Mouse (Mus musculus) layer of hippocampus, adult 6 months (tissue): ENCODE data around the gene Dhx34. TPM values are rescaled to one million over a fixed set of nuclear protein-coding genes. Genes with fewer than 3 reads are reported as not detected.

Experiments used
- long read RNA-seq, 2 experiments: library from polyadenylated mRNA; unstranded; transcript quantifications; one replicate each; pipeline ENCODE4 v2.0.0; 2019 to 2020
- polyA plus RNA-seq: library from polyadenylated mRNA; unstranded; fragments of <200 nt; fragmentation: Nextera tagmentation; gene quantifications from 2 replicates; pipeline ENCODE4 v1.2.3, GENCODE M21; 2021

Gene Dhx34
- 4.8 and 5.4 TPM in 2 replicates for polyA plus RNA-seq
- long read RNA-seq, experiment 1, partial matches to known transcripts = 5 of 9 reads
- long read RNA-seq, experiment 1, other reads (novel, unspliced or antisense) = 3 of 9 reads
- long read RNA-seq, experiment 2, transcript Dhx34-207 (17 exons, 3,801 nt) = major isoform, 27 of 49 reads
- long read RNA-seq, experiment 2, partial matches to known transcripts = 15 of 49 reads
- long read RNA-seq, experiment 2, other reads (novel, unspliced or antisense) = 7 of 49 reads

DNA sequence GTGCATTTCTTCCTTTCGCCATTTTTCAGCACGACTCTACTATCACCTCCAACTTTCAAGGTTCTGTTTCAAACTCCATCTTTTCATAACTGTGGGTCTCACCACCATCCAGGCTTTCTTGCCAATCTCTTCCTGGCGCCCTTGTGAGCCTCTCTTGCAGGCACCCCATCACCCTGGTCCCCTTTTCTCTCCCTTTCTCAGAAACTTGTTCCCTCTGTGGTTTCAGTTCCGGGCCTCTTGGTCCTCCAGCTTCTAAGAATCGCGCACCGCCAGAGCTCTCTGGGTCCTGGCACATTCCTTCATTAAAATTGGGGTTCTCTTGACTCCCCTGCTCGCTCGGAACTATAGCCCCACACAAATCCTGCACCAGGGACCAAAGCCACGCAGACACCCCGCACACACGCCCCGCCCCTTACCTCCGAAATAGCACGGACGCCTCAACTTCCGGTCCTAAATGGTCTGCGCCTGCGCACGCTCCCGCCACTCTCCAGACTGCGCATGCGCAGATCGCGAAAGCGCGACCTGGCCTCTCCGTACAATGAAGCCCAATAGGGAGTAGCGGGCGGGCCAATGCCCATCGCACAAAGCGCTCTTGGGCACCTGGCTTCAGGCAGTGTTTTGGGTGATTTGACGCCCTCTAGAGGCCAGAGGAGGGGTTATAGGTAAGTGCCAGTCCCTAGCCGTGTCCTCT lies at the start of gene Dhx34:
Gene Dhx34, minus strand, starts transcription at position 456 of the 691 bp plus-strand sequence.

GRCm38 (mm10) chr7:16259110-16259590 lies 37.3 kb upstream of the Dhx34 start, which contains the start of gene C5ar1:
TSS of gene C5ar1 (minus strand) at chr7:16259540.

DNA sequence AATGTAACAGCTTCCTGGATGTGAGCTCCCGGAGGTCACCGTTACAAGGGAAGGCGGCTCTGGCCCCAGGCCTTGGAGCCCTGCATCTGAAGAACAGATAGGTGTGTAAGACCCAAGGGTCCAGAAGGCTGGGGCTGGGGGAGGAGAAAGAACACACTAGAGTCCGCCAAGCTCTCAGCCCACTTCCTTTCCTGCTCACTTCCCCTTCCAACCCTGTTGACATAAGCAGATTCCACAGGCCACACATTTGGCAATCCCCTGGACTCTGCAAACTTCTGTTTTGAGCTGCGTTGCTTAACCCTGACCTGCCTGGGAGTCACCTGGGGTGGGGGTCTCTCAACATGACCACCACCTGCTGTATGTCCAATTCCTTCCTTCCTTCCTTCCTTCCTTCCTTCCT lies 22.2 kb upstream of the Dhx34 start, which contains the start of gene C5ar2:
Gene C5ar2, minus strand, starts transcription at position 88 of the 400 bp plus-strand sequence.

DNA sequence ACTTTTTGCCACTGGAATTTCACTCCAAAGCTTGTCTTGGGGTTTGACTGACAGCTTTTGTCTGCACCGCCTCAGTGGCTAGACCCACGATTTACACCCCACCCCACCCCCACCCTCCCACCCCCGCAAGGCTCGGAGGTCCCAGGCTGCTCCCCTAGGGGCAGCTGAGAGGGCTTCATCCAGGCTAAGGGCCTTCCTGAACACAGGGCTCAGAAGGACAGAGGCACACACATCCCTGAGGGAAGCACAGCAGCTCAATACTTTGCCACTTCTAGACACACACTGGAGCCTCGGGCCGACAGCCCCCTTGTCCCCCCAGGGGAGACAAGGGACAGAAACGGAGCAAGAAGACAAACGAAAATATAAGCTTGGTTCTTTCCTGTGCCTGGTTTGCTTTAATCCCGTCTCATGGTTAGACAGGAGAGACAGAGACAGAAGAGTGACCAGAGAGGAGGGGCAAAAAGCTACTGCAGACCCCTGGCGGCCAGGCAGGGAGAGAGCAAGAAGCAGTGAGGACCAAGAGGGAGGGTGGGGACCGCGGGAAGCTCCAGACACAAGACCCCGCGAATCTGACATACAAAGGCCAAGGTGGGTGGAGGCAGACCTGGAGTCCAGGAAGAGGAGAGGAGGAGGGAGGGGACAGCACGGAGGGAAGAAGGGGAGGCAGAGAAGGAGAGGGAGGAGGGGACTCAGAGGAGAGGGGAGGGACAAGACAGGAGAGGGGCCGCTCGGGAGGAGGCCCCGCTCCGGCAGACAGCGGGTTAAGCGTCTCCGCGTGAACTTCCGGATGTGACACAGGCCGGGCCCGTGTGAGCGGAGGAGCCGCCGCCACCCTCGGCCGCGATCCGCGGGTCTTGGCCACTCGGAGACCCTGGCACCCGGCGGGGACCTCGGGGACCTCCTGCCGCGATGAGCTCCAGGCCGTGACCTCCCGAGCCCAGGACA lies 47.0 kb downstream of the Dhx34 start, which contains the start of gene Meis3:
Gene Meis3, plus strand, starts transcription at position 494 of the 945 bp plus-strand sequence.

Other genes with a start within 250 kb of the Dhx34 start
- gene Bicra, start 174.1 kb downstream of the Dhx34 start, polyA plus RNA-seq = 5.3 and 6.6 TPM in 2 replicates
- 0.05 and 0.08 TPM in 2 replicates for gene Zfp541, start 160.2 kb downstream of the Dhx34 start, polyA plus RNA-seq
- 362 and 371 TPM in 2 replicates for gene Napa, start 123.6 kb downstream of the Dhx34 start, polyA plus RNA-seq
- 21.4 and 21.8 TPM in 2 replicates for gene Kptn, start 102.1 kb downstream of the Dhx34 start, polyA plus RNA-seq
- gene Slc8a2, start 92.2 kb downstream of the Dhx34 start, polyA plus RNA-seq = 26.5 and 27.3 TPM in 2 replicates
- gene Meis3, start 46.9 kb downstream of the Dhx34 start, polyA plus RNA-seq = 25.3 and 29.2 TPM in 2 replicates
- 0.65 and 0.70 TPM in 2 replicates for gene C5ar2, start 22.1 kb upstream of the Dhx34 start, polyA plus RNA-seq
- 1.2 and 1.5 TPM in 2 replicates for gene C5ar1, start 37.5 kb upstream of the Dhx34 start, polyA plus RNA-seq
- 31.3 and 36.8 TPM in 2 replicates for gene Inafm1, start 51.6 kb upstream of the Dhx34 start, polyA plus RNA-seq
- 4.6 and 6.0 TPM in 2 replicates for gene Ccdc9, start 64.8 kb upstream of the Dhx34 start, polyA plus RNA-seq
- gene Bbc3, start 86.4 kb upstream of the Dhx34 start, polyA plus RNA-seq = 2.5 and 3.9 TPM in 2 replicates
- gene Sae1, start 165.8 kb upstream of the Dhx34 start, polyA plus RNA-seq = 142 and 146 TPM in 2 replicates
- 3.7 and 4.5 TPM in 2 replicates for gene Zc3h4, start 178.9 kb upstream of the Dhx34 start, polyA plus RNA-seq
- gene Tmem160, start 230.7 kb upstream of the Dhx34 start, polyA plus RNA-seq = 212 and 217 TPM in 2 replicates